Comparison of ENCODE assay signal across 1 mouse cellular context in genomic region chr12:112551861-112552375, GRCm38 (mm10).
A peak's percentile ranks its signal among the peaks of the same experiment; 100 is the strongest.
TF ChIP-seq lines count a peak whose summit lies in the region.

No protein-coding gene starts in this region.

TF ChIP-seq in CH12.LX, 34 proteins besides CTCF, POLR2A, EP300 and RAD21 (continued from another document):
- TF ChIP-seq IRF4 (IDR thresholded peaks at IDR 0.05; ENCODE audit: low read depth, low read length) (no peak; the same call in 1 of the 2 replicates), E2F4 (IDR thresholded peaks at IDR 0.05; ENCODE audit: insufficient replicate concordance, low read depth, low read length) (no peak), NELFE (IDR thresholded peaks at IDR 0.05; ENCODE audit: low read depth, low read length) (peak; percentile 96), CHD2 (IDR thresholded peaks at IDR 0.05; ENCODE audit: low read length) (no peak), PAX5 (IDR thresholded peaks at IDR 0.05; ENCODE audit: low read length) (no peak), KAT2A (IDR thresholded peaks at IDR 0.05; ENCODE audit: insufficient replicate concordance, low read length) (no peak), CHD1 (IDR thresholded peaks at IDR 0.05; ENCODE audit: low read depth, low read length) (no peak), ZNF384 (IDR thresholded peaks at IDR 0.05; ENCODE audit: low read depth, low read length) (no peak; the same call in 1 of the 2 replicates), ETS1 (conservative IDR thresholded peaks at IDR 0.05; ENCODE audit: low read depth, low read length) (0 out of 2 replicates have a peak, but pooled peaks have one; percentile 9), RCOR1 (conservative IDR thresholded peaks at IDR 0.05; ENCODE audit: low read depth, low read length) (no peak; the same call in 1 of the 2 replicates), MAZ (IDR thresholded peaks at IDR 0.05; ENCODE audit: low read depth, low read length) (peak; percentile 77), MAX (IDR thresholded peaks at IDR 0.05; ENCODE audit: low read length) (no peak; the same call in 1 of the 2 replicates), BHLHE40 (IDR thresholded peaks at IDR 0.05; ENCODE audit: low read depth, low read length) (peak; percentile 19; the same call in 1 of the 2 replicates), USF2 (conservative IDR thresholded peaks at IDR 0.05; ENCODE audit: low read depth, low read length) (no peak), MAFK (IDR thresholded peaks at IDR 0.05; ENCODE audit: insufficient replicate concordance, low read length) (no peak), SIN3A (IDR thresholded peaks at IDR 0.05; ENCODE audit: low read length) (peak; percentile 72), MYC (IDR thresholded peaks at IDR 0.05; ENCODE audit: low read depth, low read length) (peak; percentile 72; the same call in 1 of the 2 replicates), UBTF (IDR thresholded peaks at IDR 0.05; ENCODE audit: low read depth, low read length) (no peak), ZMIZ1 (IDR thresholded peaks at IDR 0.05; ENCODE audit: low read depth, low read length) (no peak), ELF1 (IDR thresholded peaks at IDR 0.05; ENCODE audit: low read depth, low read length) (peak; percentile 20; the same call in 1 of the 2 replicates), HCFC1 (IDR thresholded peaks at IDR 0.05; ENCODE audit: low read depth, low read length) (no peak), NRF1 (IDR thresholded peaks at IDR 0.05; ENCODE audit: low read depth, low read length) (0 out of 2 replicates have a peak, but pooled peaks have one; percentile 33), JUN (IDR thresholded peaks at IDR 0.05; ENCODE audit: insufficient read depth, low read depth, low read length) (no peak), GABPA (IDR thresholded peaks at IDR 0.05; ENCODE audit: insufficient replicate concordance, low read depth, low read length) (no peak), TCF12 (IDR thresholded peaks at IDR 0.05; ENCODE audit: low read depth, low read length) (peak; percentile 53; the same call in 1 of the 2 replicates), POLR2AphosphoS2 (IDR thresholded peaks at IDR 0.05; ENCODE audit: low read depth, low read length) (no peak), SMC3 (IDR thresholded peaks at IDR 0.05; ENCODE audit: low read depth, low read length) (peak; percentile 100), ZC3H11A (IDR thresholded peaks at IDR 0.05; ENCODE audit: low read depth, low read length) (peak; percentile 81)
